Mouse (Mus musculus): ENCODE data around the gene Gm8890.
"Not testable (repeated sequence)": the region's sequence is repeated elsewhere in the genome, so short reads cannot be mapped to it uniquely, and the experiment has no call there.

Gm8890 gene

GRCm38 (mm10) chr5:11255733-11256132 lies at the start of gene Gm8890:
Gene Gm8890 (plus strand): TSS chr5:11256033.
- DNase-seq (ENCODE audit: low read depth, low spot score), result not testable (repeated sequence)

GRCm38 (mm10) chr5:11256221-11256620 lies 388 bp downstream of the Gm8890 start:
- DNase-seq (ENCODE audit: low read depth, low spot score), result not testable (repeated sequence)

All from mesoderm, embryonic 11.5 days (tissue).